Mouse (Mus musculus): Measurements from ENCODE around the gene Dexi.

Gene Dexi

GRCm38 (mm10) chr16:10540763-10541597 is 1.9 kb downstream of the Dexi start:
- no peak for DNase-seq (ENCODE audit: low spot score)

- no peak for DNase-seq (ENCODE audit: low spot score)
Measured at GRCm38 (mm10) chr16:10536961-10537360, 5.9 kb downstream of the Dexi start.

GRCm38 (mm10) chr16:10536323-10536722 is 6.5 kb downstream of the Dexi start:
- no peak for DNase-seq (ENCODE audit: low spot score)

- no peak for DNase-seq (ENCODE audit: low spot score)
Measured at GRCm38 (mm10) chr16:10534567-10534966, 8.3 kb downstream of the Dexi start.

GRCm38 (mm10) chr16:10533781-10534180 is 9.1 kb downstream of the Dexi start:
- no peak for DNase-seq (ENCODE audit: low spot score)

- DNase-seq (ENCODE audit: low spot score), result no peak
Measured at GRCm38 (mm10) chr16:10530179-10530578, 12.7 kb downstream of the Dexi start.

- DNase-seq (ENCODE audit: low spot score), result no peak
Measured at GRCm38 (mm10) chr16:10528382-10528781, 14.5 kb downstream of the Dexi start.

- DNase-seq (ENCODE audit: low spot score), result no peak
Measured at GRCm38 (mm10) chr16:10527046-10527644, 15.7 kb downstream of the Dexi start.

GRCm38 (mm10) chr16:10525610-10525980 is 17.3 kb downstream of the Dexi start:
- DNase-seq (ENCODE audit: low spot score), result no peak

- no peak for DNase-seq (ENCODE audit: low spot score)
Measured at GRCm38 (mm10) chr16:10524866-10525609, 17.8 kb downstream of the Dexi start.

GRCm38 (mm10) chr16:10523650-10524049 is 19.2 kb downstream of the Dexi start:
- no peak for DNase-seq (ENCODE audit: low spot score)

- peak; percentile 76 for DNase-seq (ENCODE audit: low spot score)
Measured at GRCm38 (mm10) chr16:10522811-10523210, 20.0 kb downstream of the Dexi start.

- peak; percentile 74 for DNase-seq (ENCODE audit: low spot score)
Measured at GRCm38 (mm10) chr16:10520908-10521614, 21.8 kb downstream of the Dexi start.

GRCm38 (mm10) chr16:10518030-10518429 is 24.8 kb downstream of the Dexi start:
- no peak for DNase-seq (ENCODE audit: low spot score)

- peak; percentile 47 for DNase-seq (ENCODE audit: low spot score)
Measured at GRCm38 (mm10) chr16:10515953-10516572, 26.8 kb downstream of the Dexi start.

GRCm38 (mm10) chr16:10511134-10511520 is 31.7 kb downstream of the Dexi start:
- no peak for DNase-seq (ENCODE audit: low spot score)

GRCm38 (mm10) chr16:10510477-10511133 is 32.2 kb downstream of the Dexi start:
- no peak for DNase-seq (ENCODE audit: low spot score)

- no peak for DNase-seq (ENCODE audit: low spot score)
Measured at GRCm38 (mm10) chr16:10508691-10509090, 34.2 kb downstream of the Dexi start.

- DNase-seq (ENCODE audit: low spot score), result no peak
Measured at GRCm38 (mm10) chr16:10507445-10507844, 35.4 kb downstream of the Dexi start.

GRCm38 (mm10) chr16:10503058-10503457 is 39.8 kb downstream of the Dexi start:
- no peak for DNase-seq (ENCODE audit: low spot score)

GRCm38 (mm10) chr16:10501865-10502264 is 41.0 kb downstream of the Dexi start:
- DNase-seq (ENCODE audit: low spot score), result no peak
